Mouse (Mus musculus): ENCODE measurements around the gene Cadps2.

- TF ChIP-seq CTCF (IDR thresholded peaks at IDR 0.05; ENCODE audit: insufficient read depth, low read length): no peak
- TF ChIP-seq POLR2A (IDR thresholded peaks at IDR 0.05; ENCODE audit: borderline replicate concordance, extremely low read depth, low read depth, low read length): no peak
Observed at GRCm38 (mm10) chr6:23250288-23250955, 588.8 kb downstream of the Cadps2 start.
